Mouse (Mus musculus) MEL (cell line): ENCODE measurements at regions not wholly inside any gene's neighbourhood (a gene's known extent, or its start where the extent isn't known, plus 50 kb on each side); places are given as distances from the start of the nearest gene placed in this dataset.

Experiments
- DNase-seq: peaks from one replicate; pipeline ENCODE4 v3.0.0; 2011; ENCODE audit warnings: low read depth, low spot score
- H3K27ac ChIP-seq: 2 replicates; pipeline ENCODE4 v1.5.1; 2012; ENCODE audit warnings: low read depth, mild to moderate bottlenecking, control low read depth, low read length, moderate library complexity; ENCODE audit not compliant: control insufficient read depth
- H3K27me3 ChIP-seq, 2 experiments: fragments of 150-350 bp in 1 of 2; sonication (generic) in 1 of 2; 2 replicates each; pipeline ENCODE4 v1.6.1; 2012; ENCODE audit warnings: low read length in 2 of 2, mild to moderate bottlenecking in 2 of 2, improper control_type of control experiment in 1 of 2, moderate library complexity in 1 of 2; ENCODE audit not compliant: insufficient read depth in 2 of 2, control insufficient read depth in 1 of 2
- H3K36me3 ChIP-seq, 2 experiments: 2 replicates each; pipeline ENCODE4 v1.6.1; 2012 to 2014; ENCODE audit warnings: low read length in 2 of 2, improper control_type of control experiment in 1 of 2, inconsistent platforms in 1 of 2, mild to moderate bottlenecking in 1 of 2; ENCODE audit not compliant: insufficient read depth in 2 of 2, control insufficient read depth in 1 of 2
- H3K4me1 ChIP-seq, 2 experiments: fragments of 150-350 bp in 1 of 2; sonication (generic) in 1 of 2; 2 replicates each; pipeline ENCODE4 v1.6.1; 2012; ENCODE audit warnings: low read length in 2 of 2, improper control_type of control experiment in 1 of 2, mild to moderate bottlenecking in 1 of 2; ENCODE audit not compliant: insufficient read depth in 2 of 2, control insufficient read depth in 1 of 2
- H3K4me3 ChIP-seq, 2 experiments: fragments of 150-350 bp in 1 of 2; sonication (generic) in 1 of 2; 2 replicates each; pipeline ENCODE4 v1.5.1; 2012; ENCODE audit warnings: low read depth in 2 of 2, low read length in 2 of 2, mild to moderate bottlenecking in 2 of 2, moderate library complexity in 2 of 2, control low read depth in 1 of 2, improper control_type of control experiment in 1 of 2; ENCODE audit not compliant: control insufficient read depth in 1 of 2, insufficient read depth in 1 of 2
- H3K79me2 ChIP-seq: 2 replicates; pipeline ENCODE4 v1.6.1; 2012; ENCODE audit warnings: mild to moderate bottlenecking, low read length, moderate library complexity; ENCODE audit not compliant: control insufficient read depth, poor library complexity, insufficient read depth
- H3K9ac ChIP-seq: 2 replicates; pipeline ENCODE4 v1.6.1; 2012; ENCODE audit warnings: low read depth, mild to moderate bottlenecking, control low read depth, low read length, moderate library complexity; ENCODE audit not compliant: control insufficient read depth, poor library complexity, severe bottlenecking
- H3K9me3 ChIP-seq: fragments of 150-350 bp; sonication (generic); replicated peaks from 2 replicates; pipeline ENCODE4 v1.6.1; 2012; ENCODE audit warnings: mild to moderate bottlenecking, low read length, improper control_type of control experiment, moderate library complexity; ENCODE audit not compliant: insufficient read depth
- BHLHE40 ChIP-seq: IDR thresholded peaks from 2 replicates; pipeline ENCODE4 v1.6.1; 2012; ENCODE audit warnings: low read depth, mild to moderate bottlenecking, inconsistent platforms, low read length, improper control_type of control experiment, borderline replicate concordance
- CHD2 ChIP-seq: IDR thresholded peaks from 2 replicates; pipeline ENCODE4 v1.6.1; 2011; ENCODE audit warnings: low read length, improper control_type of control experiment
- E2F4 ChIP-seq: IDR thresholded peaks from 2 replicates; pipeline ENCODE4 v1.6.1; 2011; ENCODE audit warnings: low read depth, low read length, improper control_type of control experiment, borderline replicate concordance
- EP300 ChIP-seq, 2 experiments: IDR thresholded peaks; 2 replicates each; pipeline ENCODE4 v1.6.1; 2011; ENCODE audit warnings: improper control_type of control experiment in 2 of 2, low read length in 2 of 2, low read depth in 1 of 2, mild to moderate bottlenecking in 1 of 2
- ETS1 ChIP-seq: IDR thresholded peaks from 2 replicates; pipeline ENCODE4 v1.6.1; 2012; ENCODE audit warnings: low read depth, mild to moderate bottlenecking, inconsistent platforms, low read length, improper control_type of control experiment, moderate library complexity
- GATA1 ChIP-seq: IDR thresholded peaks from 2 replicates; pipeline ENCODE4 v1.6.1; 2011; ENCODE audit warnings: low read depth, low read length, improper control_type of control experiment
- HCFC1 ChIP-seq: IDR thresholded peaks from 2 replicates; pipeline ENCODE4 v1.6.1; 2012; ENCODE audit warnings: low read depth, mild to moderate bottlenecking, inconsistent platforms, low read length, improper control_type of control experiment, moderate library complexity
- KAT2A ChIP-seq: conservative IDR thresholded peaks from 2 replicates; pipeline ENCODE4 v1.6.1; 2012; ENCODE audit warnings: low read depth, low read length, improper control_type of control experiment, inconsistent platforms
- MAFK ChIP-seq: IDR thresholded peaks from 2 replicates; pipeline ENCODE4 v1.6.1; 2011; ENCODE audit warnings: low read depth, mild to moderate bottlenecking, low read length, improper control_type of control experiment, borderline replicate concordance
- MXI1 ChIP-seq: IDR thresholded peaks from 2 replicates; pipeline ENCODE4 v1.6.1; 2011; ENCODE audit warnings: mild to moderate bottlenecking, low read depth, low read length, improper control_type of control experiment
- MYB ChIP-seq: IDR thresholded peaks from 2 replicates; pipeline ENCODE4 v1.6.1; 2011; ENCODE audit warnings: mild to moderate bottlenecking, low read depth, low read length, improper control_type of control experiment
- MYC ChIP-seq: IDR thresholded peaks from 2 replicates; pipeline ENCODE4 v1.6.1; 2011; ENCODE audit warnings: low read depth, mild to moderate bottlenecking, low read length, improper control_type of control experiment, moderate library complexity
- NELFE ChIP-seq: IDR thresholded peaks from 2 replicates; pipeline ENCODE4 v1.6.1; 2011; ENCODE audit warnings: low read depth, low read length, improper control_type of control experiment
- POLR2A ChIP-seq, 2 experiments: IDR thresholded peaks; 2 replicates each; pipeline ENCODE4 v1.6.1; 2011 to 2012; ENCODE audit warnings: low read length in 2 of 2, mild to moderate bottlenecking in 2 of 2, control low read depth in 1 of 2, improper control_type of control experiment in 1 of 2, low read depth in 1 of 2, moderate library complexity in 1 of 2; ENCODE audit not compliant: control insufficient read depth in 1 of 2, insufficient read depth in 1 of 2, poor library complexity in 1 of 2
- POLR2AphosphoS2 ChIP-seq: IDR thresholded peaks from 2 replicates; pipeline ENCODE4 v1.6.1; 2011; ENCODE audit warnings: low read length, improper control_type of control experiment
- RAD21 ChIP-seq: IDR thresholded peaks from 2 replicates; pipeline ENCODE4 v1.6.1; 2011; ENCODE audit warnings: mild to moderate bottlenecking, low read depth, low read length, improper control_type of control experiment
- SIN3A ChIP-seq: IDR thresholded peaks from 2 replicates; pipeline ENCODE4 v1.6.1; 2012; ENCODE audit warnings: low read length, improper control_type of control experiment, inconsistent platforms
- SMC3 ChIP-seq: IDR thresholded peaks from 2 replicates; pipeline ENCODE4 v1.6.1; 2011; ENCODE audit warnings: low read depth, low read length, improper control_type of control experiment
- TBP ChIP-seq: IDR thresholded peaks from 2 replicates; pipeline ENCODE4 v1.8.0; 2011; ENCODE audit warnings: low read depth, low read length, improper control_type of control experiment
- TCF12 ChIP-seq: IDR thresholded peaks from 2 replicates; pipeline ENCODE4 v1.6.1; 2014; ENCODE audit warnings: low read depth, mild to moderate bottlenecking, inconsistent platforms, low read length, improper control_type of control experiment, moderate library complexity
- USF1 ChIP-seq: IDR thresholded peaks from 2 replicates; pipeline ENCODE4 v1.6.1; 2014; ENCODE audit warnings: low read depth, mild to moderate bottlenecking, inconsistent platforms, low read length, improper control_type of control experiment, moderate library complexity
- USF2 ChIP-seq, 2 experiments: IDR thresholded peaks; 2 replicates each; pipeline ENCODE4 v1.6.1; 2011 to 2012; ENCODE audit warnings: improper control_type of control experiment in 2 of 2, low read length in 2 of 2, borderline replicate concordance in 1 of 2, inconsistent platforms in 1 of 2, low read depth in 1 of 2, mild to moderate bottlenecking in 1 of 2; ENCODE audit not compliant: insufficient read depth in 1 of 2
- ZKSCAN1 ChIP-seq: IDR thresholded peaks from 2 replicates; pipeline ENCODE4 v1.6.1; 2012; ENCODE audit warnings: low read depth, mild to moderate bottlenecking, inconsistent platforms, low read length, improper control_type of control experiment, moderate library complexity
- ZMIZ1 ChIP-seq: IDR thresholded peaks from 2 replicates; pipeline ENCODE4 v1.6.1; 2012; ENCODE audit warnings: low read depth, mild to moderate bottlenecking, inconsistent platforms, low read length, improper control_type of control experiment, moderate library complexity
- ZNF384 ChIP-seq: IDR thresholded peaks from 2 replicates; pipeline ENCODE4 v1.6.1; 2012; ENCODE audit warnings: low read depth, mild to moderate bottlenecking, inconsistent platforms, low read length, improper control_type of control experiment

- H3K27me3 ChIP-seq, result no peaks in the 10 kb centered on the region
- no peak overlapping the region for H3K4me3 ChIP-seq
- TF ChIP-seq MAFK (no peak), POLR2A (IDR thresholded peaks at IDR 0.05; ENCODE audit: control insufficient read depth in 1 of 2, insufficient read depth in 1 of 2, low read depth in 1 of 2, low read length in 2 of 2, poor library complexity in 1 of 2) (no peak), EP300 (IDR thresholded peaks at IDR 0.05; ENCODE audit: low read depth in 1 of 2, low read length in 2 of 2) (no peak), NELFE (no peak), MXI1 (no peak), SMC3 (no peak), HCFC1 (no peak), BHLHE40 (no peak), ZMIZ1 (no peak), SIN3A (no peak), ZNF384 (no peak), POLR2AphosphoS2 (no peak), ZKSCAN1 (no peak), USF2 (IDR thresholded peaks at IDR 0.05; ENCODE audit: borderline replicate concordance in 1 of 2, insufficient read depth in 1 of 2, low read depth in 1 of 2, low read length in 2 of 2) (no peak)
- H3K27ac ChIP-seq, result no peak overlapping the region
- H3K79me2 ChIP-seq, result no peaks in the 10 kb centered on the region
- DNase-seq, result no peak
- H3K4me1 ChIP-seq, result no peaks in the 10 kb centered on the region
- H3K9ac ChIP-seq, result no peak overlapping the region
- H3K36me3 ChIP-seq, result no peaks in the 10 kb centered on the region
- H3K9me3 ChIP-seq, result no peaks in the 10 kb centered on the region
These were observed 749.6 kb downstream of the Ntrk3 start for GRCm38 (mm10) chr7:77988177-77988576.

- TF ChIP-seq GATA1, result no peak
- no peak for TF ChIP-seq USF2 (IDR thresholded peaks at IDR 0.05; ENCODE audit: borderline replicate concordance in 1 of 2, insufficient read depth in 1 of 2, low read depth in 1 of 2, low read length in 2 of 2)
- TF ChIP-seq MYB, result no peak
- no peak for TF ChIP-seq EP300 (IDR thresholded peaks at IDR 0.05; ENCODE audit: low read depth in 1 of 2, low read length in 2 of 2)
- TF ChIP-seq RAD21, result no peak
- no peak for TF ChIP-seq BHLHE40
- TF ChIP-seq MYC, result no peak
- TF ChIP-seq CHD2, result no peak
- TF ChIP-seq ZKSCAN1, result no peak
- no peak for TF ChIP-seq E2F4
- TF ChIP-seq ETS1, result no peak
- no peak for TF ChIP-seq USF1
- TF ChIP-seq KAT2A, result no peak
- no peak for TF ChIP-seq TBP
- TF ChIP-seq TCF12, result no peak
- DNase-seq, result no peak
- no peaks in the 10 kb centered on the region for H3K27me3 ChIP-seq
- no peaks in the 10 kb centered on the region for H3K79me2 ChIP-seq
- no peak overlapping the region for H3K27ac ChIP-seq
- no peaks in the 10 kb centered on the region for H3K36me3 ChIP-seq
- H3K4me1 ChIP-seq, result no peaks in the 10 kb centered on the region
- no peak overlapping the region for H3K4me3 ChIP-seq
- no peaks in the 10 kb centered on the region for H3K9me3 ChIP-seq
- no peak overlapping the region for H3K9ac ChIP-seq
These were observed 771.2 kb downstream of the Ntrk3 start for GRCm38 (mm10) chr7:77966658-77967057.
